Mouse (Mus musculus) left cerebral cortex, postnatal 4 days (tissue): Measurements from ENCODE around the gene Heg1. TPM values are rescaled to one million over a fixed set of nuclear protein-coding genes. Genes with fewer than 3 reads are reported as not detected.

Source experiments
- DNase-seq: peaks from one replicate; pipeline ENCODE4 v3.0.0-alpha.2; 2022
- intact Hi-C: fragments of 180-260 bp; cut with DNase I; formaldehyde crosslinking; loops from one replicate; pipeline ENCODE4 v1.15.1; 2025
- total RNA-seq, 2 experiments: library from RNA; stranded (reverse); gene quantifications; 2 replicates each; pipeline ENCODE4 v1.2.3; 2021

Gene Heg1
- total RNA-seq, 2 experiments from 2014 or later, result 22.5 to 23.0 TPM

DNA sequence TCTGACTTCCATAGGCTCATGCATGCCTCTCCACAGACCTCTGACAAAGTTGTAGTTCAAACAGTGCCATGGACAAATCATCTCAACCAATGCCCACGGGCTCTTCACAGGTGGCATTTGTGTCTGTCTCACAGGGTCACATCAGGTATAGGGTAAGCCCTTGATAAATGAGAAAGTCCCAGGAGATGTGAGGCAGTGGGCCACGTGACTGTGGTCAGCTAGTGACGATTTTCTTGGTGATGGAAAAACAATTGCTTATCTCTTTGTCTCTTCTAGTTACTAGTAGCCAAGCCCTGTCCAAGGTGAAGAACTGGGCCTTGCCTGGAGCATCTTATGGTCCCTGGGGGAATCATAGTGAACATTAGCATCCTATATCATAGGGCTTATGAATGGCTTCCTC, 112.6 kb downstream of the Heg1 start:
- no peak for DNase-seq
- intact Hi-C loops, result no loop called here

DNA sequence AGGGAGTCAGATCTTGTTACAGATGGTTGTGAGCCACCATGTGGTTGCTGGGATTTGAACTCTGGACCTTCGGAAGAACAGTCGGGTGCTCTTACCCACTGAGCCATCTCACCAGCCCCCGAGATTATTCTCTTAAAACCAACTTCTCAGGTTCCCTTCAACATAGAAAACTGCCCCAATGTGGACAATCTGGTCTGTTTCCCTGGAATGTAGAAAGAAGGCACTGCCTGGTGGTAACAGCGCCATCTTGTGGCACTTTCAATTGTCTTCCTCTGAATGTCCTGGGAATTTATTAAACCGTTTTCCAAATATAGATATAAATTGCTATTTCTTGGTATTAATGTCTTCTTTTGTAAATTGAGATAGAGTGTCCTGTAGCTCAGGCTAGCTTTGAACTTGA, 113.7 kb downstream of the Heg1 start:
- intact Hi-C loops, result no loop called here
- DNase-seq, result peak; percentile 64

DNA sequence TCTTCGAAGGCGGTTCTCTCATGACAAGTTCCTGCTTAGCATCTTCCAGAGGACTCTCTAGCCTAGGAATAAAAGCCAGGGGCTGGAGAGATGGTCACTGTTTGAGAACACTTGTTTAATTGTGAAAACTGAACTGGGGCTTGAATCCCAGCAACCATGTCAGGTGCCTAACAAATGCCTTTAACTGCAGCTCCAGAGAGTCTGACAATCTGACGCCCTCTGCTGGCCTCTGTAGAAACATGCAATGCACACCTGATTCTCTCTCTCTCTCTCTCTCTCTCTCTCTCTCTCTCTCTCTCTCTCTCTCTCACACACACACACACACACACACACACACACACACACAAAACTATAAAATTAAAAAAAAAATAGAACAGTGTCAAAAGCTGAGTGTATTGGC, 125.8 kb downstream of the Heg1 start:
- DNase-seq, result no peak
- intact Hi-C loops, result no loop called here

DNA sequence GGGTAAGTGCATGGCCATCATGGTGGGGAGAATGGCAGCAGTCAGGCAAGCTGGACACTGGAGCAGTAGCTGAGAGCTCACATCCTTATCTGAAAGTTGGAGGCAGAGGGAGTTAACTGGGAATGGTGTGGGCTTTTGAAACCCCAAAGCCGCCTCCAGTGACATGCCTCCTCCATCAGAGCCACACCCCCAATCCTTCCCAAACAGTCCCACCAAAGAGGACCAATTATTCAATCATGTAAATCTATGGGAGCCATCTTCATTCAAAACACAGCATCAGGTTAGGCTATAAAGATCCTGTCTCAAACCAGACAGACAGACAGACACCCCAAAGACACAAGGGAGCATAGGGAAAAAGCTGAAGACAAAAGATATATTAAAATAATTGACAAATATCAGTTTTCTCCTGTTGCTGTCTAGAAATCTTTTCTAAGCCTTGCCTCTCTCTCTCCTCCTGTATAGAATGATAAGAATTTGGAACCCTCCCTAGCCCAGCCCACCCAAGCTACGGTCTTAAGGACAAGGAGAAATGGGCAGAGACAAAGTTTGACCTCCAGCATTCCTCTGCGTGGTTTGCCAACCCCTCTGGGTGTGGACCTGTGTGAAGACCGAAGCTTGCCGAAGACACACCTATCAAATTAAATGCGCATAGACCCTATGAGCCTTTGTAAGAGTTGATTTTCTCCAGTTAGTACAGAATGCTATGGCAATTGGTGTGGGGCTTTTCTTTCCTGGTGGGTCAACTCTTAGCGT, 134.4 kb downstream of the Heg1 start:
- DNase-seq, result no peak
- intact Hi-C loops, result no loop called here

DNA sequence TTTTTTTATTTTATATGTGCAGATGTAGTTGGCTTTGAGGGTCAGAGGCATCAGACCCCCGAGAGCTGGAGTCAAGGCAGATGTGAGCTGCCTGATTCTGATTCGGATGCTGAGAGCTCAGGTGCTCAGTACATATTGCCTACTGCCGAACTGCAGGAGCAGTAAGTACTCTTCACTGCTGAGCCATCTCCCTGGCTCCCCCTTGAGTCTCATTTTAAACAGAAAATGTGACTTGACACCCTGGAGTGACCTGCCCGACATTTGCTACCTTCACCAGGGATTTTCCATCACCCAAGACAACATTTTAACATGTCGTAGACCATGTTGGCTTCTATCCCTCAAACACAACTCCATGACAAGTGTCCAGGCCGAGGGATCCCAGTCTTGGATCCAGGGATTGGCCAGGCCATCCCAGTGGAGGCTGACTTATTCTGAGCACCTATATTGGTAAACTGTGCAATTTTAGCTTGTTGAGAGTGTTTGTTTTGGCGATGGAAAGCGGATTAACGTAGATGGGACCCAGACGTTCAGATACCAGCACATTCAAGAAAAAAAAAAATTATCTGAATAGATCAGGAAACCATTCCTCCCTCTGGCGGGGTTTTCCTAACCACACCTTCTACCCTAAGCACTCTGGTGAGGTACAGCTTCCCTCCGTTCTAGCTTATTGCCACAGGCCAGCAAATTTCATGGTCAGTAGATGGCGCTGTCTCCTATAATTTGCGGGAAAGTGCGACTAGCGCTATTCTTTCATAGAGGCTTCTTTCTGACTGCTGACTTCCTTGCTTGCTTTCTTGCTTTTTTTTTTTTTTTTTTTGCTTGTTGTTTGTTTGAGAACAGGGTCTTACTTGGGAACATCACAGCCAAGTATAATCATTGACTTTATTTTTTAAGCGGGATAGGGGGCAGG, 136.4 kb downstream of the Heg1 start:
- intact Hi-C loops, result loop anchor here (2.0 to 5.0 kb wide), 2 partner anchors 130 to 292 kb away; no protein-coding TSS in a partner anchor
- DNase-seq, result peak; percentile 87

Other genes starting within 250 kb of the Heg1 start
- gene Slc12a8, start 167.0 kb upstream of the Heg1 start, total RNA-seq, result 1 to 10 TPM; 1.3 to 1.5 TPM
- not detected for gene Muc13, start 109.7 kb downstream of the Heg1 start, total RNA-seq
- gene Itgb5, start 145.3 kb downstream of the Heg1 start, total RNA-seq, result 10 to 100 TPM; 26.0 to 26.4 TPM